Mouse (Mus musculus) adrenal gland, postnatal 4 days (tissue): ENCODE measurements around the gene Rgma. TPM values are rescaled to one million over a fixed set of nuclear protein-coding genes. Genes with fewer than 3 reads are reported as not detected.

ENCODE experiments used
- DNase-seq, 2 experiments: peaks; one replicate each; pipeline ENCODE4 v3.0.0; 2021 to 2022; ENCODE audit warnings: low spot score in 2 of 2, mixed read lengths in 2 of 2
- total RNA-seq, 2 experiments: library from RNA; stranded (reverse); gene quantifications; 2 replicates each; pipeline ENCODE4 v1.2.3; 2021

Rgma gene
- total RNA-seq, 2 experiments from 2014 or later: 15.6 to 17.0 TPM

DNA sequence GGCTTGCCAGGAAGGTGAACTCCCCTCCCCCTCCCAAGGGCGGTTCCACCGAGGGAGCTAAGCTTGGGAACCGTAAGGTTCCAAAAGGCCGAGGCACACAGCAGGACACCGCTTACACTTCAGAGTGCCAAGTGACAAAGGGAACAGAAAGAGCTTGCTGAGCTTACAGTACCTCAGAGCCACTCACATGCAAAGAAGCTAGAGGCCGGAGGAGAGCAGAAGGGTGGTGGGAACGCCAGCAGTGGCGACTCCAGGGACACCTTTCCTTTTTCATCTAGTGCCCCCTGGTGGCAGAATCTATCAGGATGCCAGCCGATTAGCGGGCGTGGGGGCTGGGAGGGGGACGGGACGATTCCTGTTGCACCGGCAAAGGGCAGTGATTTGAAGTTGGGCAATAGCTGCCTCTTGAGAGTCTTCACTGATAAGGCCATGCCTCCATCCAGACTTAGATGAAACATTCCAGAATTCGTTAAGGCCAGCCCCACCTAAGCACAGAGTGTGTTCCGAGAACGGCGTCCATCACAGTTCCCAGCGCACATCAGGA lies 24.3 kb downstream of the Rgma start:
- DNase-seq: peak; percentile 45 to 71

DNA sequence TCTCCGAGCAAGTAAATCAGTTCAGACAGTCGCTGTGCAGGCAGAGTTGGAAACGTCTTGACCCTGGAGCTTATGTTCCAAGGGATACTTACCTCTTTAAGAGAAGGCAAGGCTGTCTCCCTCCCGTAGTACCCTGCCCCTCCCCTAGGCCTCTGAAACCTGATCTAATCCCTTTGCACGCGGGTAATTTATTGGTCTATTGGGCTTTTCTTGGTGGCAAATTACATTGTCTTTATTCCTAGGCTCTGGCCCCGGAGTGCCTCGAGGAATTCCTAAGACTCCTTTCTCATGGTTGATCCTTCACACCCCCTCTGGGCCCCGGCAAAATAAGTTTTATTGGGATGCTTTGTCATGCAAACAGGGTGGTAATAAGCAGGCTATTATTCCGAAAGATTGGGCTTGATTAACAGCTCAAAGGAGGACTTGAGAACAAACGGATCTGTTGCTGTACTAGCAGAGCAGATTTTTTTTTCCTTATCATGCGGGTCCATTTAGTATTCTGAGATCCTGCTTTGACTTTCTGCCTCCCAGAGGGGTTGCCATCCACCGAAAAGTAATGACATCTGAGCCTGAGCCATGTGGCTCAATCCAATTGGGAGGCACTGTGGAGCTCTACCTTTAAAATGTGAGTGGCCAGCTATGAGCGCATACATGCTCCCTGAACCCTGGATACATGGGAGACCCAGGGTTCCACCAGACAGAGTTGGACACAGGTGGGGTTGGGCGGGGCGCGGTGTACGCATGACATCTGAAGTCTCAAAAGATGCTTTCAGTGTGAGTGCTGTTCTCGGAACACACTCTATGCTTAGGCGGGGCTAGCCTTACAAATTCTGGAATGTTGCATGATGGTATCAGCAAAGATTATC lies 25.0 kb downstream of the Rgma start:
- no peak for DNase-seq

DNA sequence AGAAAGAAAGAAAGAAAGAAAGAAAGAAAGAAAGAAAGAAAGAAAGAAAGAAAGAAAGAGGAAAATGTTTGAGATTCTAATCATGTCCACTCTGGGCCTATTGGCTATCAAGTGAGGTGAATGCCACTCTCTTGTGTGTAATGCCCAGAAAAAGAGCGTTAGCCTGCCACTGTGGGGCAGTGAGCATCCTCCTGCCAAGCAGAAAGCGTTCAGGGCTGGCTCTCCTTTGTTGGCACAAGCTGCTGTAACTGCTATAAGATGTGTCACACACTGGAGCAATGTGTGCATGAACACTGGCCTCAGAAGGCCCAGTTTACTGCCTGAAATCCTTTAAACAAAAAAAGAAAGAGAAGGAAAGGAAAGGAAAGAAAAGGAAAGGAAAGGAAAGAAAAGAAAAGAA lies 26.8 kb downstream of the Rgma start:
- DNase-seq: no peak

DNA sequence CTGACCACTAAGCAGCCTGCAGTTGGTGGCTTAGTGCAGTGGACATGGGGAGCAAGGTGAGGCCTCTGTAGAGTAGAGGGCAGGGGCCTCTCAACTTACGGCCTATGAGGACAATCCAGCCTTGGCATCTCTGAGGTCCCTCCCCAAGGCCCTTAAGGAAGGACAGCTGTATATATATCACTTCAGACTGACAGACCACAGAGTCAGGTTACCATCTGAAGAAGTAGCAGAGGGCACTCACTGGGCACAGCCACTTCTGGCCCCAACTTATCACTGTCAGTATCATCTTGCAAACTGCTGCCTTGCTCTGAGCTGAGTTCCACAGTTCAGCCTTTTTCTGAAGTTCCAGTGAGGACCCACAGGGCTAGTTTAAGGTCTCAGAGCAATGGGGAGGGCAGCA lies 27.4 kb downstream of the Rgma start:
- DNase-seq: no peak

DNA sequence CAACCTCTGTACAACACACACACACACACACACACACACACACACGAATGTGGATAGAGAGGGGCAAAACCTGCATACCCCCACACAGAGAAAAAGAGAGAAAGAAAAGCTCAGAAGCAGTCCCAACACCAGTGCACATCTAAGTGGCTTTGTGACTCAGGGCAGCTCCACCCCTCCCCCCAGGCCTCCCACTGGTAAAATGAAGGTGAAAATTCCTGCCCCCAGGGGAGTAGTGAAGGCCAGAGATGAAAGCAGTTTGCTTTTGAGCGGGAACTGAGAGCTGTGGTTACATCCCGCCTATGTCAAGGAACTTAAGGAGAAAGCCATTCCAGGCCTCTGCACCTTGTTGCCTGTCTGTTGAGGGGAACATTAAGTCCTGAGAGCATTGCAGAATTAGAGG lies 28.2 kb downstream of the Rgma start:
- DNase-seq: no peak

DNA sequence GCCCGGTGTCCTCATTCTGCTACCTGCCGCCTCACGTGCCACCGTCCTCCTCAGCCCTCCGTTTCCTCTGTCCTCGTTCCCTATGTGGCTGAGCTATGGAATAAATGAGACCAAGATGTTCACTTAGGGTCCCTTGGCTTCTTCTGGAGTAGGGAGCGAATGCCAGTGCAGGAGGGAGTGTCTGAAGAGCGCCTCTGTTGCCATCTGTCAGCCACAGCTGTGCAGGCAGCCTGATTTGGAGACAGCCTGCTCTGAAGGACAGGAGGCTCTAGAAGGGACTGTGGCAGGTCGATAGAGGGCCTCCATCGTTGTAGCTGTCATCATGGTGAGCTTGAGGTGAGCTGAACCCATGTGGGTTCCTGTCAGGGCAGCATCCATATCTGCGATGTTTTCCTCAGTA lies 30.2 kb downstream of the Rgma start:
- DNase-seq: no peak

DNA sequence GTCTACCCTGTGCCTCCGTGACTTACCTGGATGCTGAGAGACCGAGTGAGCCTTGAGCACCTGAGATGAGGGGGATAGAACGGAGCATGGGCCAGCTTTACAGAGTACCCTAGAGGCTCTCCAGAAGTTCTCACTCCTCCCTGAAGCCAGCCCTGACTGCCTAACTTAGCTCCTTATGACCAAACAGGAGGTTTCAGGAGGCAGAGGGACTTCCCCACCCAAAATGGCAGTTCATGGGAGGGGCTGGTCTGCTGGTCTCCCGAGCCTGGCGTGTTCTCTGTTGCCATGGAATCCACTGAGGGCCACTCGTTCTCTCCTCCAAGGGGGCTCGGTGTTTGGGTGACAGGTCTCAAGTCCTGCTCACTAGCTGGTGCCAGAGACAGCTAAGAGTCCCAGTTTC lies 36.2 kb downstream of the Rgma start:
- no peak for DNase-seq

DNA sequence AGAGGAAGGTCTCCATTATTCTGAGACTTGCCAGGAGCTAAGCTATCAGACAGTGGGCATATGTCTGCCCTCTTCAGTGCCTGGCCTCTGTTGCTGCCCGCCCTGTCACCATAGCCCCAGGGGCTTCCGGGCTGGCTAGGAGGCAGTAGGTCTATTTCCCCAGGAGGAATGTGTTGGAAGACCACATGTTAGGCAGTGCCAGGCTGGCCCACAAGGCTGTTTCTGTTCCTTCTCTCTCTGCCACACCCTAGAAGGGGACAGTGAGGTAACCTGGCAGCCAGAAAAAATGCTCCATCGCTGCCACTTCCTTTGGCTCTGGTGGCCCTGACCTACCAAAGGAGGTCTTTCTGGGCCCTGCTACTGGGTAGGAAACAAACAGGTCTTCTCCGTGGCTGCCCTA lies 36.7 kb downstream of the Rgma start:
- DNase-seq: no peak

DNA sequence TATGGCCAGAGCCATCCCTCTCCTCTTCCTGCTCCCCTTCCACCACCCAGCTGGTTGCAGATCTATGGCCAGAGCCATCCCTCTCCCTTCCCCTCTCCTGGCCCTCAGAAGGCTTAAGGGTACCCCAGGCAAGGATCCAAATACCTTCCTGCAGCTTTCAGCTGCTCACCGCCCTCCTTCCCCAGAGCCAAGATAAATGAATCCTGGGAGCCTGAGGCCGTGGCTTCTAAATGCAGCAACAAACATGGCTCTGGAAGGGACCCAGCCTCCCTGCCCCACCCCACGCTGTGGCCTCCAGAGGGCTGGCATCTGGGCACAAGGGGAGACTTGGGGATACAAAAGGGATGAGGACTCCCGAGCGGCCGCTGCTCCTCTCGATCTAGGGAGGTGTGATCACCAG lies 37.1 kb downstream of the Rgma start:
- no peak for DNase-seq

DNA sequence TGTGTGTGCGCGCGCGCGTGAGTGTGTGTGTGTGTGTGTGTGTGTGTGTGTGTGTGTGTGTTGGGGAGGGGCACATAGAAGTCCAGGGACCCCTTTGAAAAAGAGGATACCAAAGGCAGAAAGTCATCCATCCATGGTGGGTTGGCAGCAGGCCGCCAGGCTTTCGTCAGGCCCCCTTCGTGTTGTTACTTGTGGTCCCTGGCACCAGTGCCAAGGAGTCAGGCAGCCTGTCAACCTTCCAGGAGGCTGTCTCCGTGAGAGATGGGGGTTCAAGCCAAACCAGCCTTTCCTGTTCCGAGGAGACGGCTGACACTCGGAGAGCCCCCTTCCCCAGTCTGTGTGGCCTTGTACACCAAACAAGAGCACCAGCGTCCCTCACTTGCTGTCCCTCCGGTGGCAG lies 38.9 kb downstream of the Rgma start:
- DNase-seq: no peak

DNA sequence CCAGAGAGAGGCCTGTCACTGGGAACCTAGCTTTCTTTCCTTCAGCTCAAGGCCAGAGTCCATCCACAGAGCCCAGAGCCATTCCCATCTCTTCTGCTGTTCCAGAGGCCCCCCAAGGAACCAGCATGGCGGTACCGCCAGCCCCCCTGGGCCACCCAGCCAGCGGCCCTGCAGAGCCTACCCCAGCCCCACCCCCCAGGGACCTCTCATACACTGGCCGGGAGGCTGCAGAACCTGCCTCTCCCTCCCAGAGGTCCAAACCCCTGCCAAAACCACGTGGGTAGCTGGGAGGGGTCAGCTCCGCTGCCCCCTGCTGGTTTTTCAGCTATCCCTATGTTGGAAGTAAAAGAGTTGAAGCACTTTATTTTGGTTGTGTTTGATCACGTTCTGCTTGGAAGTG lies 44.1 kb downstream of the Rgma start:
- DNase-seq: no peak

DNA sequence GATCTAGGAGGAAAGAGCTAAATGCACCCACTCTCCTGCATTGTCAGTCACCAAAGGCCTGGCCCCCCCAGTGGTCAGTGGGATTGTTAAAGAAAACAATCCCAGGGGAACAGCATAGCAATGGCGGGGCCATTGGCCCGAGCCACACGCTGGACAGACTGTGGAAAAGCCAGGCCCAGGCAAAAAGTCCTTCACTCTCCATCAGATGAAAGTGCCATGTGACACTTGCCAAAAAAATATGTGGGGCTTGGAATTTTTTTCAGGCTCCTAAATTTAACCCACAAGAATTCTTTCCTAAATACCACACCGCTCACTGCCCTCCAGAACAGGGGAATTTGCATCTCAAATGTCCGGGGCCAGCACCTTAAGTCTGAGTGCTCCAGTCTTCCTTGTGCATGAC lies 45.5 kb downstream of the Rgma start:
- DNase-seq: no peak

DNA sequence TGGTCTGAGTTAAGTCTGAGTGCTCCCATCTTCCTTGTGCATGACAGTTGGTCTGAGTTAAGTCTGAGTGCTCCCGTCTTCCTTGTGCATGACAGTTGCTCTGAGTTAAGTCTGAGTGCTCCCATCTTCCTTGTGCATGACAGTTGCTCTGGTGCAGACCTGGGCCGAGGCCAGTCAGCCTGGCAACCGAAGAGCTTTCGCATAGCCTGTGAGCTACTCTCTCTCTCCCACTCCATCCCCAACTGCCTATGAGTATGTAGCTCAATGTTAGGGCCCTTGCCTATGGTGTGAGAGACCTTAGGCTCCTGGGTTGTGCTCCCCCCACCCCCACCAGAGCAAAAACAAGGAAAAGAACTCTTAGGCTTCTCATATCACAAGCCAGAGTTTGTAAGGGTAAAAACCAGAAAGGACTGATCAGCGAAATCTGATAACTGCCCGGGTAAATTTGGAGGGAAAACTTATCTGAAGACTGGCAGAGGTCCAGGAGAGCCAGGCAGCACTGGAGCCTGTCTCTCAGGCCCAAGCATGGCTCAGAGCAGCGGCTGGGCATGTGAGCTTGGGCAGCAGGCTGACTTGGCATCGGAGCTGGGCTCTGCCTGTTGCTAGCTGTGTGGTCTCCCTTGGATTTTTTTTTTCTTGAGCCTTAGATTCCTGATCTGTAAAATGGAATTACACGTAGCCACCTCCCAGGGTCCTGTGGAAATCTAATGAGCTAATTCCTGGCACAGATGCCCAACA lies 46.1 kb downstream of the Rgma start:
- no peak for DNase-seq

DNA sequence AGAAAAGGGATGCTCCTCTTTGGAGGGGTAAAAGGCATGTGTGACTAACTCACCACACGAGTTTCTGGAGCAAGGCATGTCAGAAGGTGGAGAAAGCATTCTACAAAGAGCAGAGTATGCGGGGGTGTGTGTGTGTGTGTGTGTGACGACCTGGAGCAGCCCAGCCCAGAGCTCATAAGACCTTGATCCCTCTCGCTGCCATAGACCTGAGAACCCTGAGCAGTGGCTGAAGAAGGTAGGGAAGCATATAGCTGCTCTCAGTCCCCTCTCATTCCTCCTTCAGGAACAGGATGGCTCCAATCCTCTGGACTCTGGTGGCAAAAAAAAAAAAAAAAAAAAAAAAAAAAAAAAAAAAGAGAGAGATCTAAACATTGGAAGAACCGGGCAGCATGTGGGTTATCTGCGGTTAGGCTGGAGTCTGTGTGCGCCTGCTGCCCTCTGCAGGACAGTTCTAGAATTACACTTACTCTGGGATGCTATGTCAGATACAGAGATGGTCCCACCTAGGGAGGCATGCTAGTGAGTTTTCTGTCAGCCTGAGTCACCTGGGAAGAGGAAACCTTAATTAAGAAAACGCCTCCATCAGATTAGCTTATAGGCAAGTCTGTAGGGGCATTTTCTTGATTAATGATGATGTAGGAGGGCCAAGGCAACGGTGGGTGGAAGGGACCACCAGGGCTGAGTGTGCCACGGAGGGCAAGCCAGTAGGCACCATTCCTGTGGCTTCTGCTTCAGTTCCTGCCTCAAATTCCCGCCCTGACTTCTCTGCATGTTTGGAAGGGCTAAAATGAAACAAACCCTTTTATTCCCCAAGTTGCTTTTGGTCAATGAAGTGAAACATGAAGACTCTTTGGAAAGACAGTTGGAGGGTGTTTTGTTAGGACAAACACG lies 47.2 kb downstream of the Rgma start:
- DNase-seq: peak in 1 of 2 experiments; percentile 50

DNA sequence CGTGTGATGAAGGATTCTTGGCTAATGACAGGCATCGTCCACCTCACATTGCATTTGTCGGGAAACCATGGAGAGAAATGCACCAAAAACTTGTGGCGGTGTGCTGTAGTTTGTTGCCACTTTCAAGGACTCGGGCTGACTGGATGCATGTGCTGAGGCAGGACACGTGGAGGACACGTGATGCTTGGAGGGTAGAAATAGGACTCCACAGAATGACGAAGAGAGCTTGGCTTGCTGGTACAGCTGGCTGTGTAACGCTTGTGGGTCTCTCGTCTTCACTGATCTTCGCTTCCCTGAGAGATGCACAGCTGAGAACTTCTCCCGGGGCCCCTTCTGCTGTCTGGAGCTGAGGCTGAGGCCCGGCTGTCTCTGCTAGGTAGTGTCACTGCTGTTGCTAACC lies 47.9 kb downstream of the Rgma start:
- no peak for DNase-seq

DNA sequence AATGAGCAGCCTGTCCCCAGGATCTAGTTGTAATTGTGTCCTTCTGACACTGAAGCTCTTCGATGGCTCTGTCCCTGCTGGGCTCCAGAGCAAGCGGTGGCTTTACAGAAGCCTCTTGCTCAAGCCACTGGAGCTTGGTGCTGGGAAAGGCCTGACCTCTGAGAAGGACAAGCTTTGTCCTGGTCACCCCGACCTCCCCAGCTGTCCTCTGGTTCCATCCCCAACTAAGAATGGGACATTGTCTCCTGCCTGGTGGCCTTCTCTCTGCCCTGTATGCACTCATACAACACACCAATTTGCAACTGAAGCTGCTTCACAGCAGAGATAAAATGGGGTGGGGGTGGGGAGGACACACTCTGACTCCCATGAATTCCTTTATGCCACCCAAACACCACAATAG lies 48.9 kb downstream of the Rgma start:
- DNase-seq: no peak

DNA sequence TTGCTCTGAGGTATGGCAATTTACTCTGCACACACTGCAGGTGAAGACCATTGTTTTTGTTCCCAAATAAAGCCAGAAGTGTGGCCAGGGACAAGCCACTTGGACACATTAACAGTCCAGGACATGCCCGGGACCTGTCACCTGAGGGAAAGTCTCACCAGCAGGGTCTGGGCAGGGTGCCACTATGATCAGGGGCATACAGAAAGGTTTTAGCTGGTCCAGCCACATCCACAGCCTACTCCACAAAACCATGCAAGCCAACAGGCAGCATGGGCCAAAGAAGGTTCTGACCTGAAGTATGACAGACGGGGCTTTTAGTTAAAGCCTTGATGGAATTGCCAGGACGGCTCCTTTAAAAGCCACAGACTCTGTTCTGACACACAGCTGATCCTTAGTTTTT lies 49.4 kb downstream of the Rgma start:
- no peak for DNase-seq

DNA sequence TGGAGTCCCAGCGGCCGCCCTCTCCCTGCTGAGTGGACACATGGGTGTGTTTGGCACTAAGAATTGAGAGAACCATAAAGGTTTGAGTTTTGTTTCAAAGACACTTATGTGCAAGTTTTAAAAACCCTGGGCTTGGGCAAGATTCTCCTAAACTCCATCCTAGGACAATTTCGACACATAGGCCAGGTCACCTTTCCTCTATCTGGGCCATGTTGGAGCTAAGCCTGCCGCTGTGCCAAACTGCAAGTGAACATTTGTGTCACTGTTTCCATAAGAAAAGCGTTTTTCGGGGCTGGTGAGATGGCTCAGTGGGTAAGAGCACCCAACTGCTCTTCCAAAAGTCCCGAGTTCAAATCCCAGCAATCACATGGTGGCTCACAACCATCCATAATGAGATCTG lies 50.1 kb downstream of the Rgma start:
- no peak for DNase-seq

DNA sequence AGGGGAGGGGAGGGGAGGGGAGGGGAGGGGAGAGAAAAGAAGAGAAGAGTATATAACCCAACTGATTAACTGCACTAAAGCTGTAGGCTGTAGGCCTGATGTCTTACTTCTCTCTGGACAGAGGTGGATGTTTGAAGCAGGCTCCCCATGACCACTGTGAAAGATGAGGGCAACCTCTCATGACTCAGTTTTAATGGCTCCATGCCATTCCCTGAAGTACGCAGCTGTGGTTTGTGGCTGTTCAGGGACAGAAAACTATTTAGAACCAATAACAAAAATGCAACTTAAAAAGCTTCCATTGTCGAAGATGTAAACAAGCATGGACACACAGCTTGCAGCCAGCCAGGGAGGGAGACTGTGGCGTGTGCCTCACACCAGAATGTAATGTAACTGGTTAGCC lies 50.9 kb downstream of the Rgma start:
- no peak for DNase-seq

DNA sequence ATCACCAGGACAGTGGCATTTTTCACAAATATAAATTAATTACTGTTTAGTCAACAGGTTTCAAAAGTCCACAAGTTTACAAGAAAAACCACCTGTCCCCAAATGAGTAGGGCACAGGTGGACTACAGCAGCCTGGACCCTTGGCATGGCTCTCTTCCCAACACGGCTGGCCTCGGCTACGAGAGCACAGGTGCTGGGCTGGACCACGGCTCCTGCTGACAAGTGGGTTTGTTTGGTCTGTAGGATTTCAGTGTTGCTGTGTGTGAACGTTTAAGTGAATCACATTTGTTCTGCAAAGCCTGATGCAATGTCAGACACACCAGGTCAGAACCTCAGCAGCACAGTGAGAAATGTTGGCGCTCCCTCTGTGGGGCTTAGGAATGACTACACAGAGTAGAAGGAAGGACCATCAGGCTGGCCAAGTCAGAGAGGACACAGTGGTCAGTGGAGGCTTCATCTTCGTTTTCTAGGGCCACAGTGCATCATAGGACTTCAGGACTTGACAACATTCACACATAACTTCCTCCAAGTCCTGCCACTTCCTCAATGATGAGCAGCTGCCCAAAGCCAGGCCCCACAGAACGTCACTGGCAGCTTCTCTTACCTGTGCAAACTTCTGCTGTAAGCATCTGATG lies 51.6 kb downstream of the Rgma start:
- no peak for DNase-seq

DNA sequence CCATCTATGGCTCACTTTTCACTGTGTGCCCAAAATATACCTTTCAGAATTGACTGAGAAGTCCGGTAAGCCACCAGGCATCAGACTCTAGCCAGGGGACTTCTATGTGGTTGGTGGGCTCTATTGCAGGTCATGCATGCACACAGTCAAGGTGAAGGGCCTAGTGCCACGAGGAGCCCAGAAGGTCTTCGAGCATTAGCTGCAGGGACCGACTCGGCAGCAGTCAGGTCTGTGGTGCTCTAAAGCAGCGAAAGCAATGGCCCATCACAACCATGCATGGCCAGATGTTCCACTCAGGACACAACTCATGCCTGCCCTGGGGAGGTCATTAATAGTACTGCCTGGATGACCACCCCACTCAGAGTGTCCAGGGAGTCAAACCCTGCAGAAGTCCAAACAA lies 52.5 kb downstream of the Rgma start:
- no peak for DNase-seq
